Mouse (Mus musculus) brain, embryonic 14.5 days (tissue): ENCODE measurements around the gene Sepsecs. TPM values are rescaled to one million over a fixed set of nuclear protein-coding genes. Genes with fewer than 3 reads are reported as not detected.
"Not testable (repeated sequence)": the region's sequence is repeated elsewhere in the genome, so short reads cannot be mapped to it uniquely, and the experiment has no call there.

ENCODE experiments used
- DNase-seq: peaks from one replicate; pipeline ENCODE4 v3.0.0-alpha.2; 2011; ENCODE audit warnings: low read depth
- CTCF ChIP-seq: fragments of 200-500 bp; IDR thresholded peaks from 2 replicates; pipeline ENCODE4 v1.5.1; 2012; ENCODE audit warnings: inconsistent platforms, mild to moderate bottlenecking, moderate library complexity, borderline replicate concordance; ENCODE audit not compliant: insufficient read depth, insufficient read length; ENCODE audit errors: extremely low read depth
- POLR2A ChIP-seq: fragments of 200-500 bp; IDR thresholded peaks from 2 replicates; pipeline ENCODE4 v1.6.1; 2012; ENCODE audit warnings: mild to moderate bottlenecking, inconsistent platforms, borderline replicate concordance; ENCODE audit not compliant: poor library complexity, insufficient read depth, insufficient read length, severe bottlenecking; ENCODE audit errors: extremely low read depth
- polyA plus RNA-seq: library from polyadenylated mRNA; depleted of rRNA; stranded (reverse); fragments of >200 nt; gene quantifications from 2 replicates; pipeline ENCODE4 v1.2.3, GENCODE M21; 2012; rRNA removed

The Sepsecs gene
- 10.5 and 11.1 TPM in 2 replicates for polyA plus RNA-seq

DNA sequence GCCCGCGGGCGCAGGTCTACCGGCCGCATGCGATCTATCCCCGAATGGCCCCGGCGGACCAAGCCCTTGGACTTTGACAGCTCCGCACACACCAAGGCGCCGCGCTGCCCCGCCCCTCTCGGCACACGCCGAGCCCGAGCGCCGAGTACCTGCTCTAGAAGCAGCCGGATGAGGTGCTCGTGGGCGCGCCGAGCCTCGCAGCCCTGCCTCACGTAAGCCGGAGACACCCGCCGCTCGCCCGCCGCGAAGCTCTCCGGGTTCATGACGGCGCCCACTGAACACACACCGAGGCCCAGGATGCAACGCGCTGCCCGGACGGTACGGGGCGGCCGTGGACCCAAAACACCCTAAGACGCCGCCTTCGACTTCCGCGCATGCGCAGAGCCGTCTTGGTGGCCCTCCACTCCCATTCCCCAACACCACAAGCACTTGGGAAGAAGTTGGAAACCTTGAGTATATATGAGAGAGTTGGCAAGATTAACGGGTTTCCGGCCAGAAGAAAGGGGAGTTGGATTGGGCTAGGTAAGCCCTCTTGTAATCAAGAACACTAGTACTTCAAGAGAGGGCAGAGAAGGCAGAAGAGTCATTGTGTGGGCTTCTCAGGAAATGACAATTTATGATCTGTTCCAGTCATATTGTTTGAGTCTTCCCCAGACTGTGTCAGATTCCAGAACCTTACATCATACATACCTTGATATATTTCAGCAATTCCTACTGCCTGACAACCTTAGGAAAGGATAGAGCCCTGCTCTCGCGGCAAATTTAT, at the start of gene Sepsecs:
Gene Sepsecs (minus strand): TSS at position 283 of the 766 bp plus-strand sequence.
- TF ChIP-seq POLR2A (peak; percentile 55; the same call in 1 of the 2 replicates), CTCF (no peak)
- DNase-seq, result peak; percentile 97

DNA sequence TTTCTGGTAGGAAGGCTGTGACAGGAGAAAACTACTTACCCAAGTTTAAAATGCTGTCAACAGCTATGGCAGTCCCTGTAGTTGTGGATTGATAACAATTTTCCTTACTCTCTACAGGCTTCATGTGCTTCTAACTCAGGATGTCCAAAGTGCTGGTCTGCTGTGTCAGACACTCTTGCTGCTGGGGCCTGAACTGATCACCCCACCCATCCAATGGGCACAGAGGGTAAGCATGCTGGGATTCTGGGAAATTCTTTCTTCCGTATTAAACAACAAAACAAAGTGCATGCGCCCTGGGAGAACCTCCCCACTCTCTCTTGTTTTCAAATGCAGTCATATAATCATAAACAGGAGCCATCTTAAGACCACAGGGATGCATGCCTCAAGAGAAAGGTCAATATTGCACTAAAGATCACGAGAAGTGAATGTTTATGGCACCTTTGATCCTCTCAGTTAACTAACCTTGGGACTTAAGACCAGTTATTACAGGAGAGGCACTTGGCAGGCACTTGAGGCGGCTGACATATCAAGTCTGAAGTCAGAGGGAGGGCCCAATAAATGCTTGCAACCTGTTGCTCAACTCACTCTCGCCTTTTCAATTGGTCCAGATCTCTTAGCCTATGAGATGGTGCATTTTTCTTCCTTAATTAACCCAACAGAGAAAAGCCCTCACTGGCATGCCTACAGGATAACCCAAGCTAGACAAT, 47.4 kb upstream of the Sepsecs start:
- TF ChIP-seq POLR2A (no peak), CTCF (no peak)
- no peak for DNase-seq

DNA sequence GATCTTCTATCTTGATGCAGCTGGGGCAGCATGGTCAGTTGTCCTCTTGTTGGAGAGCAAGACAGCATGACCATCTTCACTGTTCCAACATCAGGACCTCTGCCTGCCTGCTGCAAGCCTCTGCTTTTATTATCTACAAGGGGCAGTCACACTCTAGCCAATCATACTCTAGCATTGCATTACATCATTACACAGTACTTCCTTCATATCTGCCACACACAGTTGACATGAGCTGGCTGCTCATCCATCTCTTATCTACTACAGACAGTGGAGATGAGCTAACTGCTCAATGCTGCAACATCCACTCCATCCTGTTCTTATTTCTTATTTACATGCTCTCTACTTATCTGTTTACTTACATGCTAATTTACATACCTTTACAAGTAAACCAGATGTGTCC, 43.2 kb upstream of the Sepsecs start:
- DNase-seq, result no peak
- TF ChIP-seq POLR2A (no peak), CTCF (no peak)

DNA sequence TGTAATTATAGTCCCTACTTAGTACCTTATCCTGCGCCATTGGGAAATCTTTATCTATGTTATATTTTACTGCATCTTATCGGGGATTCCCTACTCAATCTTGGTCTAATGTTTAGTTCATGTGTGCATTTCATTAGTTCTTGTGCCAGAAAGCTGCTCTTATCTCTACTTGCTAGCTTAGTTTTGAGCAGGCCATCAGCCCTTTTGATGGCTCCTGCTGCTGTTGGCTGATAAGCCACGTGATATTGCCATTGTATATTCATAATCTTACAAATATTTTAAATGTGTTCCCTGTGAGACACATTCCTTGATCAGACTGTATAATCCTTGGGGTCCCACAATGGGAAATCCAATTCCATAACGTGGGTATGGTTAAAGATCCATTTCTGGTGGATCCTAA, 35.1 kb upstream of the Sepsecs start:
- TF ChIP-seq POLR2A (no peak), CTCF (no peak)
- no peak for DNase-seq

DNA sequence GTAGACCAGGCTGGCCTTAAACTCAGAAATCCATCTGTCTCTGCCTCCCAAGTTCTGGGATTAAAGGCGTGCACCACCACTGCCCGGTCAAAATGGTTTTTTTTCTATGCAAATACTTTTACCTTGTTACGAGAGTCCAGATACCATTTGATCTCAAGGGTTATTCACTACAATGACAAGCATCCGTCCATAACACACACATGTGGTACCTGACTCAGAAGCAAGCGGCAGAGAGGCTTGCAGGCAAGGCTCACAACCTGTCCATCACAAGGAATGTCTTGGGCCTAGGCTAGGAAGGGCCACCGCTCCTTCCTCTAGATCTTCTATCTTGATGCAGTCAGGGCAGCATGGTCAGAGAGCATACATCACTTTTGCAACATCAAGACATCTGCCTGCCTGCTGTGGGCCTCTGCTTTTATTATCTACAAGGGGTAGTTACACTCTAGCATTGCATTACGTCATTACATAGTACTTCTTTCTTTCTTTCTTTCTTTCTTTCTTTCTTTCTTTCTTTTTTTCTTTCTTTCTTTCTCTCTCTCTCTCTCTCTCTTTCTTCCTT, 28.5 kb upstream of the Sepsecs start:
- DNase-seq, result not testable (repeated sequence)

DNA sequence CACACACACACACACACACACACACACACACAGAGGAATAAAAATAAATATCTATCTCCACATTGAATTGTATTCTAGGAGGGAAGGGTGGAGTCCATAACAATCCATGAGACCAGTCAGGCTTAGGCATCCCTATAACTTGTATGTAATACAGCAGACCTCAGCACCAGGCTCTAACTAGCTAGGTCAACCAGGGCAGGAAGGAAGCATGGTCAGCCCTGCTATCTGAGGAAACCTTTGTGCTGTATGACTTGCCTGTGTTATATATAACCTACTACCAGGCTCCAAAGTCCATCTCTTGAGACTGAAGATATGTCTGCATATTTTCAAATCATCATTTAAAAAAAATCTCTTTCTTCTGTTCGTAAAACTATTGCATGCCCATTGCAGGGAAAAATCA, 27.8 kb upstream of the Sepsecs start:
- TF ChIP-seq CTCF (no peak), POLR2A (no peak)
- DNase-seq, result no peak

DNA sequence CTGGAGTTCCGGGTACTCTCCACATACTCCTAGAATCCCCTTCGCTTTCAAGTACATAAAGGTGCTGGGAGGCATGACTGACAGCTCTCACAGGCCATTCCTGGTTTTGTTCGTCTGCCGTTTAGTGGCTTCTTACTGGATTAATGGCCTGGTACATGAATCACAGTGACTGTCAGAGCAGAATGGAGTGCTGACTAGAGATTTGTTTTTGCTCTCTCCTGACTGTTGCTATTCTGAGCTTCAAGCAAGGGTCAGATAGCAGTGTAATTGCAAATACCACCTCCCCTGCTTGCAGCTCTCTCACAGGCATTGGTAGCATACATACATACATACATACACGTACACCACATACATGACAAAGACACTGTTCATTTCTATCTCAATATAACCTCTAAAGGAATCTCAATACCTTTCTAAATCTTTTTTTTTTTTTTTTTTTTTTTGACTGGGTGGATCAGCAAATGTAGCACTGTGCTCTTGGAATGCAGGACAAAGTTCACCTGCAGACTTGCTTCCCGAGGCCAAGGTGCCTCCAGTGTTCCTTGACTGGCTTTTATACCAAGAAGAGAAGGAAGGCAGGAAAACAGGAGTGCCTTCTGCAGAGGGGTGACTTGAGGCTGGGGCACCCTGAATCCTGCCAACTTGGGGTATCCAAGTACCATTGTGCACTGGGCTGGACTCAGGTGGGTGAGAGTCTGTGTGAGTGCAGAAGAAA, 18.4 kb upstream of the Sepsecs start:
- TF ChIP-seq CTCF (no peak), POLR2A (no peak)
- peak; percentile 42 for DNase-seq

DNA sequence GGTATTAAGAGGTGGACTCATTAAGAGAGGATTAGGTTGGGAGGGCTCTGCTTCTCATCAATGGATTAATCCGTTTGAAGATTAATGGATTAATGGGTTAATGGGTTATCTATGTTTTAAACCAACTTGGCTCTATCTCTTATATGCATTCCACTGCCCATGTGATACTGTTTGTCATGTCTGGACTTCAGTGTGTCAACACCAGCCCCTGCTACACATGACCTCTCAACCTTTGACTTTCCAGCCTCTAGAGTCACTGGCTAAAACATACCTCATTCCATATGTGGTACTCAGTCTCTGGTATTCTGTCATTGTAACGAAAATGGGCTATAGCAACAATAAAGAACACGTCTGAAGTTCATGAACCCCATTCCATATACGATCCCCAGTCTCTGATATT, 11.6 kb upstream of the Sepsecs start:
- no peak for DNase-seq
- TF ChIP-seq CTCF (no peak), POLR2A (no peak)

DNA sequence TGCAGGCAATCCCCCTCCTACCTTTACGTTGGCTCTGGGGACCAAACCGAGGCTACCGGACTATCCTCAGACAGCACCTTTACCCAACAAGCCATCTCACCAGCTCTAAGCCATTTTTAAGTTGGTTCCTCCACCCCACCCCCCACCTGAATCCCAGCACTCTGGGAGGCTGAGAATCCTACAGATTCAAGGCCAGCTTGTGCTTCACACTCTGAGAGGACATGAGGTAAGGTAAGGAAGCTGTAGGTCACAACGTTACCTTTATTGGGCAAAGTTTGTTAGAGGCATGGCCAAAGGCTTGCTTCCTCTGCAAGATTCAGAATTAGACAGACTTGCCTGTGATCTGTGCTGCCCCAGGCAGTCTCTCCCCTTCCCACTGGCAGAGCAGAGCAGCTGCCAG, 10.7 kb upstream of the Sepsecs start:
- TF ChIP-seq CTCF (no peak), POLR2A (no peak)

DNA sequence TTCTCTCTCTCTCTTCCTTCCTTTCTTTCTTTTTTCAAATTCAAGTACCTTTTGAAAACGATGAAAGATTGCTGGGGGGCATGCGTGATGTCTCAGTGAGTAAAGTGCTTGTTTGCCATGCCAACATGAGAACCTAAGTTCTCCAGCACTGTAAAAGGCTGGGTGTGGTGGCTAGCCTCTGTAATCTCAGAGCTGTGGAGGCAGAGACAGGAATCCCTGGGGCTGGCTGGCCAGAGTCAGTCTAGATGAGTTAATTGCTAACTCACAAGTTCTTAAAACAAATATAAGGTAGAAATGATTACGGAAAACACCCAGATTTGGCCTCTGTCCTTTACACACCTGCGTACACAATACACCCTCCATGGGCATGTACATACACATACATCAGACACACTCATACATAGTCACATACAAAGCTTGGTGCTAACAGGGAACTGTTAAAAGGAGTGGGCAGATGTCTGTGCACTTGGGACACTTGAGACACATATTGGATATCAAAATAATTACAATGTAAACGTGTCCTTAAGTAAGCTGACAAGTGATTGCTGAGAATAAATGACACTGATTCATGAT, 9.1 kb upstream of the Sepsecs start:
- TF ChIP-seq POLR2A (no peak), CTCF (no peak)
- DNase-seq, result no peak

More for the DNA sequence above, 10.7 kb upstream of the Sepsecs start:
- no peak for DNase-seq

DNA sequence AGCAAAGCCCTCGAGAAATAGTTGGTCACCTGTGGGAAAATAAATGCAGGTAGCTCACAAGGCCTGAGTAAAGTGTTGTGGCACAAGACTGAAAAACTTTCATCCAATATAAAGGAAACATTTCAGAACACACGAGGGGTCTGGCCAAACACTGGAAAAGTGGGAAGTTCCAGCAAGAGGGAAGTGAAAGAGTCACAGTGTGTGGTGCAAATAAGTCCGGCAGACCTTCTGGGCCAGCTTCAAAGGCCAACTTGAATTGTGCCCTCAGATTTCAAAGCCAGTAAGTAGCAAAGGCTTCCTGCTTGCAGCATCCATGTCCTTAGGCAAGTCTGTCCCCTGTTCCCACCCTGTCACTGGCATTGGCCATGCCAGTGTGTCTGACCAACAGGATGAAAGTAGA, 7.6 kb upstream of the Sepsecs start:
- no peak for DNase-seq
- TF ChIP-seq POLR2A (no peak), CTCF (no peak)

DNA sequence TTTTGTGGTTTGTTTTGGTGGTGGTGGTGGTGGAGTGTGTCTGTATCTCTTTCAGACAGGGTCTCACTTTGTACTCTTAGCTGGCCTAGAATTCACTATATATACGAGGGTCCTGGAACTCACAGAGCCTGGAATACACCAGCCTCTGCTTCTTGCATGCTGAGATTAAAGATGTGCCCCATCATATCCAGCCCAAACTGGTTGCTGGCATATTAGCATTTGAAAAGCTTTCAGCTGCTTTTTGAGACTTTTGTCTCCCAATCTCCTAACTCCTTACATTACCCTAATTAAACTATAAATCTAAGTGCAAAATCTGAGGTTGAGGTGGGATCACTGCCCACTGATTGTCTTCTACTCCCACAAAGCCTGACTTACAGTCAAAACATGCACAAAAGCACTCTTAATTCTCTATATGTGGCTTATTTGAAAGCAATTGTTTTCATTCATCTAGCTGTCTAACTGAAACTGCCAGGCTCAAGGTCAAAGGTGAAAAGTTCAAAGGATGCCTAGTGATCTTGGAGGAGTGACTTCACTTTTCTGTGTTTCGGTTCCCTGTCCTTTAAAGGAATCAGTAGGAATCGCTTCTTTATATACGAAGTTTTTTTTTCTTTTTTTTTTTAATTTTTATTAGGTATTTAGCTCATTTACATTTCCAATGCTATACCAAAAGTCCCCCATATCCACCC, 5.0 kb upstream of the Sepsecs start:
- peak; percentile 24 for DNase-seq
- TF ChIP-seq CTCF (no peak), POLR2A (no peak)
